Mouse (Mus musculus) midbrain, embryonic 12.5 days (tissue): ENCODE results near the gene Hyou1. TPM values are rescaled to one million over a fixed set of nuclear protein-coding genes. Genes with fewer than 3 reads are reported as not detected.
A peak's percentile ranks its signal among the peaks of the same experiment; 100 is the strongest.
"Not testable (repeated sequence)": the region's sequence is repeated elsewhere in the genome, so short reads cannot be mapped to it uniquely, and the experiment has no call there.

ENCODE experiments used
- ATAC-seq: fragments of 200-750 bp; cut with Nextera tagmentation; 2 replicates; pipeline ENCODE4 v1.8.0; 2017; ENCODE audit warnings: low read depth, moderate TSS enrichment, moderate library complexity; ENCODE audit not compliant: low FRiP score
- H3K27ac ChIP-seq: fragments of 300-500 bp; sonication (generic); replicated peaks from 2 replicates; pipeline ENCODE4 v1.5.1; 2016; ENCODE audit warnings: mild to moderate bottlenecking
- H3K27me3 ChIP-seq: fragments of 300-500 bp; sonication (generic); 2 replicates; pipeline ENCODE4 v1.6.1; 2016; ENCODE audit warnings: mild to moderate bottlenecking
- H3K36me3 ChIP-seq: fragments of 300-500 bp; sonication (generic); 2 replicates; pipeline ENCODE4 v1.6.1; 2016
- H3K4me1 ChIP-seq: fragments of 300-500 bp; sonication (generic); 2 replicates; pipeline ENCODE4 v1.6.1; 2016
- H3K4me2 ChIP-seq: fragments of 300-500 bp; sonication (generic); replicated peaks from 2 replicates; pipeline ENCODE4 v1.6.1; 2016; ENCODE audit warnings: mild to moderate bottlenecking, moderate library complexity
- H3K4me3 ChIP-seq: fragments of 300-500 bp; sonication (generic); 2 replicates; pipeline ENCODE4 v1.5.1; 2016; ENCODE audit warnings: mild to moderate bottlenecking
- H3K9ac ChIP-seq: fragments of 300-500 bp; sonication (generic); replicated peaks from 2 replicates; pipeline ENCODE4 v1.6.1; 2016; ENCODE audit warnings: mild to moderate bottlenecking, moderate library complexity
- H3K9me3 ChIP-seq: fragments of 300-500 bp; sonication (generic); 2 replicates; pipeline ENCODE4 v1.6.1; 2016; ENCODE audit warnings: mild to moderate bottlenecking
- WGBS: fragments of 180-500 bp; shearing (Covaris S2); methylation state at CpG from one replicate; pipeline ENCODE4 v1.1.7; 2016; 5-methylcytosine and 5-hydroxymethylcytosine counted together
- polyA plus RNA-seq: library from polyadenylated mRNA; unstranded; fragments of >200 nt; fragmentation: Nextera tagmentation; extraction: Ambion mirVana; gene quantifications from 2 replicates; pipeline ENCODE4 v1.2.1, GENCODE M21; 2016

Hyou1 gene
- polyA plus RNA-seq, 1 experiment from 2014 or later = 36.2 TPM

DNA sequence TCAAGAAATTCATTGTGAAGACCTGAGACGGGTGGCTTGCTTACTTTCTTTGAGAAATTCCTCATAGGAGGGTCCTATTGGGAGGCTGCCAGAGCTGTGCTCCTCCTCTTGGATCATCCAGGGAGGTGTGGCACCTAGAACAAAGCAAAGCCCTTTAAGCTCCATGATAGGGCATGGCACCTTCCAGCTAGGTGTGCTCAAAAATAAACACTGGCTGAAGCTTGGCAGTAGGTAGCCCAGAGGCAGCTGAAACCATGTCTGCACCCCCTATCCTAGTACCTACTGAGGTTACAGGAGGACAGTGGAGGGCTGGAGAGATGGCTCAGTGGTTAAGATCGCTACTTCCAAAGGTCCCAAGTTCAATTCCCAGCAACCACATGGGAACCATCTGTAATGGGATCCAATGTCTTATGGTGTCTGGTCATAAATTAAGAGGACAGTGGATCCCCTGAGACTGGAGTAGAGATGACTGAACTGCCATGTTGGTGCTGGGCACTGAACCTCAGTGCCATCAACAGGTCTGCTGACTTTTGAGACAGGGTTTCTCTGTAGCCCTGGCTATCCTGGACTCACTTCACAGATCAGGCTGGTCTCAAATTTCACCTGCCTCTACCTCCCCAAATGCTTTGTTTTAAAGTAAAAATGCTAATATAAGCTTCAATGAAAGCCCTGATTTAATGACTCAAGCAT, 31.5 kb downstream of the Hyou1 start:
- Histone ChIP-seq H3K4me1 (peaks cover 16% of the 10 kb centered on the region), H3K27me3 (no peaks in the 10 kb centered on the region), H3K36me3 (peaks cover 63% of the 10 kb centered on the region), H3K4me2 (no peak overlapping the region), H3K9ac (no peak overlapping the region), H3K9me3 (no peaks in the 10 kb centered on the region), H3K4me3 (no peak overlapping the region), H3K27ac (no peak overlapping the region)
- ATAC-seq = no peak
- 90% methylated on average over 2 of the region's 2 CpGs for WGBS

- Histone ChIP-seq H3K27ac (no peak overlapping the region), H3K4me2 (no peak overlapping the region), H3K36me3 (peaks cover 68% of the 10 kb centered on the region), H3K4me3 (no peak overlapping the region), H3K9me3 (no peaks in the 10 kb centered on the region), H3K9ac (no peak overlapping the region), H3K27me3 (no peaks in the 10 kb centered on the region), H3K4me1 (peaks cover 10% of the 10 kb centered on the region)
- 87% methylated on average over 1 of the region's 1 CpGs for WGBS
- ATAC-seq = no peak
These were observed 32.4 kb downstream of the Hyou1 start for GRCm38 (mm10) chr9:44411601-44412130.

DNA sequence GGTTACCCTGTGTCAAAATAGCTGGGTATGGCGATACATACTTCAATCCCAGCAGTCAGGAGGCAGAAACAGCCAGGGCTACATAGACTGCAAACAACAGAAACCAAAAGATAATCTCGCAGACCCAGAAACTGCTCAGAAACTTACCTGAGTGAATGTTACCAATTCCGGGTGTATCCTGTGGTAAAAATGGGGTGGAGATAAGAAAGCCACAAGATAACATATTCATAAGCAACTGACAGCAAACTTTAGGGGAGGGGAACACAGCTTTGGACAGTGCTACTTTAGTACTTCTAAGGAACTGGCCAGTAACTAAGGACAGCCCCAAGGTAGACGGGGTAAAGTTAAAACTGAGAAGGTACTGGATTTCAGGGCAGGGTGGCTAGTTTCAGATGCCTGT, 33.0 kb downstream of the Hyou1 start:
- H3K27me3 ChIP-seq = no peaks in the 10 kb centered on the region
- peaks cover 14% of the 10 kb centered on the region for H3K4me1 ChIP-seq
- H3K4me3 ChIP-seq = no peak overlapping the region
- H3K4me2 ChIP-seq = no peak overlapping the region
- H3K9ac ChIP-seq = no peak overlapping the region
- 87% methylated on average over 4 of the region's 4 CpGs for WGBS
- no peaks in the 10 kb centered on the region for H3K9me3 ChIP-seq
- peaks cover 68% of the 10 kb centered on the region for H3K36me3 ChIP-seq
- H3K27ac ChIP-seq = no peak overlapping the region
- no peak for ATAC-seq

- Histone ChIP-seq H3K36me3 (peaks cover 68% of the 10 kb centered on the region), H3K27me3 (no peaks in the 10 kb centered on the region), H3K9ac (no peak overlapping the region), H3K4me2 (no peak overlapping the region), H3K9me3 (no peaks in the 10 kb centered on the region), H3K4me1 (peaks cover 19% of the 10 kb centered on the region), H3K4me3 (no peak overlapping the region), H3K27ac (no peak overlapping the region)
- no peak for ATAC-seq
- WGBS = 81% methylated on average over 2 of the region's 2 CpGs
These were observed 33.5 kb downstream of the Hyou1 start for GRCm38 (mm10) chr9:44412781-44413180.

DNA sequence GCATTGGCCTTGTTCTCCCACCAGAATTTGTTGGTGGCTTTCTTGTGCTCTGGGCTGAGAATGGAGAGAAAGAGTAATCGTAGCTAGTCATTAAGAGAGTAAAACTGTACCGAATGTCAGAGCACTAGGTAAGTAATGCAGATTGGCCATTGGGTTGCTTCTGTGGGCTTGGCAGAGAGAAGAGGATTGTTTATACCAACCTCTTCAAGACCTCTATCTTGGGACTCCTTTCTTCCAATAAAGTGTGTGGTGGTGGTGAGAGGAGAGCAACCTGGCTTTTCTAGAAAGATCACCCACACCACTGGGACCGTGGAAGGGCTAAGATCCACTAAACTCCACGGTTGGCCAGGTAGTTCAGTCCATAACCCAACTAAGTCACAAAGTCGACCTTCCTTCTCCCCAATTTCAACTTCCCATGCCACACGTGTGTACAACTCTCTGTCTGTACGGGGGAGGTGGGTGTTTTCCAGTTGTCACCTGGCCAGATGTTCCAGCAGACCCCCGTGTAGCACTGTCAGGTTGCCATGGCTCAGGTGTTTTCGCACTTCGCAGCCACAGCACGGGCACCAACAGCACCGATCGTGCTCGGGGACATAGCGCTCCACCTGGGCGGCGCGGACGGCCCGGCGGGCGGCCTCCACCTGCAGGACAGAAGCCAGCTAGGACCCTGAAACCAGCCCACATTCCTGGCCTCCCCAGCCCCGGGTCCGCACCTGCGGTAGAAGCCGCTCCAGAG, 38.0 kb downstream of the Hyou1 start:
- no peaks in the 10 kb centered on the region for H3K27me3 ChIP-seq
- peaks cover 33% of the 10 kb centered on the region for H3K36me3 ChIP-seq
- peaks cover 8% of the 10 kb centered on the region for H3K4me1 ChIP-seq
- H3K4me2 ChIP-seq = peak overlapping the region; percentile 94
- H3K9me3 ChIP-seq = no peaks in the 10 kb centered on the region
- peak overlapping the region; percentile 80; the same call in 1 of the 2 replicates for H3K27ac ChIP-seq
- H3K4me3 ChIP-seq = peak overlapping the region; percentile 84
- 9% methylated on average over 26 of the region's 26 CpGs for WGBS
- peak overlapping the region; percentile 87 for H3K9ac ChIP-seq
- peak; percentile 75; the same call in 1 of the 2 replicates for ATAC-seq

GRCm38 (mm10) chr9:44417892-44418363, 38.6 kb downstream of the Hyou1 start:
- WGBS = under 1% methylated on average over 38 of the region's 38 CpGs
- no peaks in the 10 kb centered on the region for H3K9me3 ChIP-seq
- H3K36me3 ChIP-seq = peaks cover 28% of the 10 kb centered on the region
- ATAC-seq = peak; percentile 88
- peak overlapping the region; percentile 80 for H3K27ac ChIP-seq
- H3K4me3 ChIP-seq = peak overlapping the region; percentile 84
- H3K27me3 ChIP-seq = no peaks in the 10 kb centered on the region
- H3K4me1 ChIP-seq = peaks cover 8% of the 10 kb centered on the region
- peak overlapping the region; percentile 94 for H3K4me2 ChIP-seq
- peak overlapping the region; percentile 87 for H3K9ac ChIP-seq

- Histone ChIP-seq H3K9me3 (no peaks in the 10 kb centered on the region), H3K27me3 (no peaks in the 10 kb centered on the region), H3K4me2 (peak within 1 kb of the TSS; percentile 94), H3K4me3 (peak within 1 kb of the TSS; percentile 84), H3K9ac (peak within 1 kb of the TSS; percentile 87), H3K27ac (peak within 1 kb of the TSS; percentile 80), H3K4me1 (peaks cover 8% of the 10 kb centered on the region), H3K36me3 (0 out of 2 replicates have a peak, but pooled peaks cover 20% of the 10 kb centered on the region)
- WGBS = 81% methylated on average over 14 of the region's 14 CpGs
- no peak for ATAC-seq
These were observed 39.5 kb downstream of the Hyou1 start, which contains the start of gene Ccdc84 for GRCm38 (mm10) chr9:44418519-44419385. Ccdc84 (minus strand) TSS chr9:44418569.

DNA sequence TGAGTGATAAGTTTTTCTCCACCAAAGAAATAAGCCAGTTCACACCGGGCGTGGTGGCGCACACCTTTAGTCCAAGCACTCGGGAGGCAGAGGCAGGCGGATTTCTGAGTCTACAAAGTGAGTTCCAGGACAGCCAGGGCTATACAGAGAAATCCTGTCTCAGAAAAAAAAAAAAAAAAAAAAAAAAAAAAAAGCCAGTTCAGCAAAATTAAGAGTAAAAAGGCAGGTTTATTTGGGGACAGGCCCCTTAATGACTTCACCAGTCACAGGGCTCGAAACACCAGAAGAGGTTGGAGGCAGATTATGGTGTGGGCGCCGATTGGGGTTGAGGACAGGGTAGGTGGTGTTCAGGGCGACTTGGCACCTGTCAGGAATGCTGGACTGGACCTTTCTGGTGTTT, 40.4 kb downstream of the Hyou1 start:
- H3K9ac ChIP-seq, ATAC-seq, H3K4me2 ChIP-seq, H3K27me3 ChIP-seq, H3K27ac ChIP-seq, H3K9me3 ChIP-seq, H3K4me1 ChIP-seq, H3K4me3 ChIP-seq: not testable (repeated sequence)
- WGBS = 96% methylated on average over 9 of the region's 9 CpGs
- H3K36me3 ChIP-seq = 0 out of 2 replicates have a peak, but pooled peaks cover 10% of the 10 kb centered on the region

GRCm38 (mm10) chr9:44420280-44420898, 41.1 kb downstream of the Hyou1 start:
- 80% methylated on average over 5 of the region's 5 CpGs for WGBS
- H3K4me3 ChIP-seq = no peak overlapping the region
- H3K9me3 ChIP-seq = no peaks in the 10 kb centered on the region
- no peak overlapping the region for H3K9ac ChIP-seq
- peaks cover 8% of the 10 kb centered on the region for H3K4me1 ChIP-seq
- no peak for ATAC-seq
- H3K27ac ChIP-seq = no peak overlapping the region
- H3K4me2 ChIP-seq = no peak overlapping the region
- no peaks in the 10 kb centered on the region for H3K27me3 ChIP-seq
- H3K36me3 ChIP-seq = 0 out of 2 replicates have a peak, but pooled peaks cover 9% of the 10 kb centered on the region

GRCm38 (mm10) chr9:44423576-44423975, 44.3 kb downstream of the Hyou1 start:
- no peaks in the 10 kb centered on the region for H3K9me3 ChIP-seq

DNA sequence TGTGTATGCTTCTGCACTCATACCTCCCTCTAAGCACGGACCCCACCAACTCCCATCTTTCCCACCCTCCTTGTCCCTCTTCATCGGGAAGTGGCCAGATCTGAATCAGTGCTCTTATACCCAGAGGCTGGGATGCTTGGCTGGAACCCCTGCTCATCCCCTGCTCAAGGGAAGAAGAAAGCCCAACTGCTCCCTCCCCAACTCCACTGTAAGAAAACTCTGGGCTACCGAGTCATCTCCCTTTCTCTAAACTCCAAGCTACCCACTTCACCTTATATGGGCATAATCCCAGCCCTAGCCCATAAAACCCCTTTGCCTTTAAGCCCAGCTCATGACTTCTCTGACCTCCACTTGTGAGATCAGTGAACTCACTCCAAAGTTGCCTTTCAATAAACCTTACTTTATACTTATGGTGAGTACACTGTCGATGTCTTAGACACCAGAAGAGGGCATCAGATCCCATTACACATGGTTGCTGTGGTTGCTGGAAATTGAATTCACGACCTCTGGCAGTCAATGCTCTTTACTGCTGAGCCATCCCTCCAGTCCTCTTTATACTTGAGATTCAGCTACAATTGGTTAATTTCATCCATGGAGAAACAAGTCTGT, 53.4 kb downstream of the Hyou1 start:
- no peak overlapping the region for H3K4me3 ChIP-seq
- H3K9ac ChIP-seq = no peak overlapping the region
- H3K4me1 ChIP-seq = 0 out of 2 replicates have a peak, but pooled peaks cover 2% of the 10 kb centered on the region
- 61% methylated on average over 5 of the region's 5 CpGs for WGBS
- no peak overlapping the region for H3K27ac ChIP-seq
- H3K4me2 ChIP-seq = no peak overlapping the region
- H3K36me3 ChIP-seq = no peaks in the 10 kb centered on the region
- H3K9me3 ChIP-seq = no peaks in the 10 kb centered on the region
- ATAC-seq = no peak
- H3K27me3 ChIP-seq = no peaks in the 10 kb centered on the region

More at GRCm38 (mm10) chr9:44423576-44423975, 44.3 kb downstream of the Hyou1 start:
- Histone ChIP-seq H3K27me3 (no peaks in the 10 kb centered on the region), H3K4me1 (no peaks in the 10 kb centered on the region), H3K36me3 (no peaks in the 10 kb centered on the region), H3K9ac (no peak overlapping the region), H3K27ac (no peak overlapping the region), H3K4me3 (no peak overlapping the region), H3K4me2 (no peak overlapping the region)
- 94% methylated on average over 4 of the region's 4 CpGs for WGBS
- ATAC-seq = no peak
